8 mouse cellular contexts compared by ENCODE assay signal in genomic region chr4:150073102-150073473, GRCm38 (mm10). TPM values are rescaled to one million over a fixed set of nuclear protein-coding genes. Genes with fewer than 3 reads are reported as not detected.
A peak's percentile ranks its signal among the peaks of the same experiment; 100 is the strongest.
DNase-seq lines count a peak whose midpoint lies in the region; ATAC-seq and TF ChIP-seq lines count a peak whose summit lies in the region.

No protein-coding gene starts in this region.

- no peak overlapping the region for H3K4me3 ChIP-seq in forebrain, embryonic 14.5 days (ENCODE audit: low read depth, low read length)
- H3K4me3 ChIP-seq in forebrain, embryonic 13.5 days, result no peak overlapping the region
- H3K4me3 ChIP-seq in midbrain, embryonic 10.5 days, result no peak overlapping the region
- H3K4me3 ChIP-seq in midbrain, embryonic 16.5 days (ENCODE audit: low read depth, low read length), result no peak overlapping the region
- no peak overlapping the region for H3K4me3 ChIP-seq in bone marrow macrophage, adult 2 months (ENCODE audit: insufficient read depth, low read length)
- H3K4me3 ChIP-seq in hindbrain, postnatal 0 days (ENCODE audit: low read length), result no peak overlapping the region

- H3K27ac ChIP-seq in forebrain, embryonic 14.5 days (ENCODE audit: low read depth, low read length), result no peak overlapping the region
- H3K27ac ChIP-seq in forebrain, embryonic 13.5 days, result no peak overlapping the region
- H3K27ac ChIP-seq in midbrain, embryonic 10.5 days (replicated peaks), result no peak overlapping the region
- no peak overlapping the region for H3K27ac ChIP-seq in midbrain, embryonic 16.5 days (ENCODE audit: low read length)
- H3K27ac ChIP-seq in bone marrow macrophage, adult 2 months (ENCODE audit: insufficient read depth, low read depth, low read length), result no peak overlapping the region
- H3K27ac ChIP-seq in hindbrain, postnatal 0 days, result no peak overlapping the region

- H3K9ac ChIP-seq in forebrain, embryonic 14.5 days (ENCODE audit: low read length), result no peak overlapping the region
- no peak overlapping the region for H3K9ac ChIP-seq in forebrain, embryonic 13.5 days
- no peak overlapping the region for H3K9ac ChIP-seq in midbrain, embryonic 16.5 days (ENCODE audit: low read depth, low read length)
- H3K9ac ChIP-seq in hindbrain, postnatal 0 days (replicated peaks; ENCODE audit: low read length), result no peak overlapping the region

- DNase-seq in forebrain, embryonic 14.5 days (ENCODE audit: low spot score), result peak; percentile 60
- DNase-seq in midbrain, embryonic 10.5 days (ENCODE audit: low spot score), result peak; percentile 49
- peak; percentile 74 for DNase-seq in hindbrain, postnatal 0 days (ENCODE audit: low spot score)

- TF ChIP-seq CTCF in bone marrow macrophage, adult 2 months (IDR thresholded peaks at IDR 0.05; ENCODE audit: low read depth, low read length), result peak; percentile 82; the same call in 1 of the 2 replicates
- TF ChIP-seq CTCF in hindbrain, postnatal 0 days (IDR thresholded peaks at IDR 0.05; ENCODE audit: low read depth), result peak; percentile 83

- WGBS in forebrain, embryonic 14.5 days, result 19% methylated on average over 8 of the region's 8 CpGs
- WGBS in forebrain, embryonic 13.5 days, result 12% methylated on average over 6 of the region's 8 CpGs
- WGBS in midbrain, embryonic 10.5 days, result 12% methylated on average over 8 of the region's 8 CpGs
- WGBS in midbrain, embryonic 16.5 days, result 10% methylated on average over 8 of the region's 8 CpGs
- WGBS in hindbrain, postnatal 0 days, result 18% methylated on average over 8 of the region's 8 CpGs

- ATAC-seq in forebrain, embryonic 14.5 days, result no peak; the same call in 1 of the 2 replicates
- ATAC-seq in forebrain, embryonic 13.5 days, result no peak
- ATAC-seq in midbrain, embryonic 16.5 days, result no peak
- 0 out of 2 replicates have a peak, but pooled peaks have one; percentile 43 for ATAC-seq in hindbrain, postnatal 0 days
- ATAC-seq in monocyte, adult 5-6 weeks (replicated peaks; ENCODE audit: insufficient number of reproducible peaks, low FRiP score, low TSS enrichment, poor library complexity, severe bottlenecking), result peak; percentile 66
- no peak for ATAC-seq in frontal cortex, adult (ENCODE audit: low TSS enrichment)

- H3K9me3 ChIP-seq in forebrain, embryonic 14.5 days (replicated peaks; ENCODE audit: control insufficient read depth, low read length), result no peaks in the 10 kb centered on the region
- H3K9me3 ChIP-seq in forebrain, embryonic 13.5 days (replicated peaks), result no peaks in the 10 kb centered on the region
- H3K9me3 ChIP-seq in midbrain, embryonic 10.5 days (replicated peaks), result no peaks in the 10 kb centered on the region
- H3K9me3 ChIP-seq in midbrain, embryonic 16.5 days (replicated peaks; ENCODE audit: control insufficient read depth, low read length, poor library complexity, severe bottlenecking), result no peaks in the 10 kb centered on the region
- H3K9me3 ChIP-seq in hindbrain, postnatal 0 days (ENCODE audit: low read length), result no peaks in the 10 kb centered on the region

- no peak for TF ChIP-seq POLR2A in bone marrow macrophage, adult 2 months (IDR thresholded peaks at IDR 0.05; ENCODE audit: borderline replicate concordance, low read depth, low read length)

- H3K36me3 ChIP-seq in forebrain, embryonic 14.5 days (ENCODE audit: control insufficient read depth, insufficient read depth, low read length), result no peaks in the 10 kb centered on the region
- no peaks in the 10 kb centered on the region for H3K36me3 ChIP-seq in forebrain, embryonic 13.5 days (ENCODE audit: poor library complexity, severe bottlenecking)
- H3K36me3 ChIP-seq in midbrain, embryonic 10.5 days, result no peaks in the 10 kb centered on the region
- H3K36me3 ChIP-seq in midbrain, embryonic 16.5 days (ENCODE audit: control insufficient read depth, insufficient read depth, low read length), result no peaks in the 10 kb centered on the region
- H3K36me3 ChIP-seq in hindbrain, postnatal 0 days (ENCODE audit: insufficient read depth, low read length), result no peaks in the 10 kb centered on the region

- H3K27me3 ChIP-seq in forebrain, embryonic 14.5 days (replicated peaks; ENCODE audit: control insufficient read depth, insufficient read depth, low read length), result no peaks in the 10 kb centered on the region
- H3K27me3 ChIP-seq in forebrain, embryonic 13.5 days, result 0 out of 2 replicates have a peak, but pooled peaks cover 3% of the 10 kb centered on the region
- peaks cover 10% of the 10 kb centered on the region for H3K27me3 ChIP-seq in midbrain, embryonic 10.5 days (ENCODE audit: low read depth, poor library complexity, severe bottlenecking)
- H3K27me3 ChIP-seq in midbrain, embryonic 16.5 days (ENCODE audit: control insufficient read depth, insufficient read depth, low read depth, low read length), result no peaks in the 10 kb centered on the region
- no peaks in the 10 kb centered on the region for H3K27me3 ChIP-seq in hindbrain, postnatal 0 days (ENCODE audit: insufficient read depth, low read length)

- H3K4me2 ChIP-seq in forebrain, embryonic 14.5 days (ENCODE audit: low read length), result no peak overlapping the region
- no peak overlapping the region for H3K4me2 ChIP-seq in forebrain, embryonic 13.5 days
- H3K4me2 ChIP-seq in midbrain, embryonic 16.5 days (ENCODE audit: low read length), result no peak overlapping the region
- H3K4me2 ChIP-seq in hindbrain, postnatal 0 days (ENCODE audit: low read depth, low read length), result no peak overlapping the region

- H3K4me1 ChIP-seq in forebrain, embryonic 14.5 days (ENCODE audit: control insufficient read depth, insufficient read depth, low read length), result no peaks in the 10 kb centered on the region
- H3K4me1 ChIP-seq in forebrain, embryonic 13.5 days, result no peaks in the 10 kb centered on the region
- peaks cover 21% of the 10 kb centered on the region; the same call in 1 of the 2 replicates for H3K4me1 ChIP-seq in midbrain, embryonic 10.5 days
- no peaks in the 10 kb centered on the region for H3K4me1 ChIP-seq in midbrain, embryonic 16.5 days (ENCODE audit: control insufficient read depth, insufficient read depth, low read length)
- peaks cover 16% of the 10 kb centered on the region for H3K4me1 ChIP-seq in bone marrow macrophage, adult 2 months (ENCODE audit: control insufficient read depth, insufficient read depth, low read length)
- no peaks in the 10 kb centered on the region for H3K4me1 ChIP-seq in hindbrain, postnatal 0 days (ENCODE audit: insufficient read depth, low read length)

RNA-seq across cellular contexts. Expression of gene Gpr157, which starts 14.1 kb away (rescaled TPM):
- polyA plus RNA-seq in forebrain, embryonic 14.5 days (2014; fragmentation: Nextera tagmentation; extraction: Ambion mirVana), result 0.05 and 0.06 TPM in 2 replicates
- polyA plus RNA-seq in forebrain, embryonic 13.5 days (2015; fragmentation: Nextera tagmentation; extraction: Ambion mirVana), result 0.08 and 0.19 TPM in 2 replicates
- 0.60 and 0.62 TPM in 2 replicates for polyA plus RNA-seq in midbrain, embryonic 10.5 days (2016; fragmentation: Nextera tagmentation; extraction: Ambion mirVana)
- polyA plus RNA-seq in midbrain, embryonic 16.5 days (2015; fragmentation: Nextera tagmentation; extraction: Ambion mirVana), result 0.26 and 0.34 TPM in 2 replicates
- polyA plus RNA-seq in bone marrow macrophage, adult 2 months (2012; ENCODE audit: insufficient read depth, insufficient read length, missing spikeins), result 4.8 and 5.1 TPM in 2 replicates
- total RNA-seq in hindbrain, postnatal 0 days (2014; rRNA removed), result 4.9 and 5.4 TPM in 2 replicates
- polyA plus RNA-seq in hindbrain, postnatal 0 days (2015; fragmentation: Nextera tagmentation; extraction: Ambion mirVana), result 0.52 and 0.74 TPM in 2 replicates
- 0.19 to 0.39 TPM (median 0.32 TPM) in 3 replicates for total RNA-seq in monocyte, adult 5-6 weeks (2017)

RNA-seq across cellular contexts. Expression of gene Slc2a5, which starts 46.0 kb away (rescaled TPM):
- 2.3 and 3.2 TPM in 2 replicates for polyA plus RNA-seq in forebrain, embryonic 14.5 days (2014; fragmentation: Nextera tagmentation; extraction: Ambion mirVana)
- polyA plus RNA-seq in forebrain, embryonic 13.5 days (2015; fragmentation: Nextera tagmentation; extraction: Ambion mirVana), result 1.7 and 1.9 TPM in 2 replicates
- polyA plus RNA-seq in midbrain, embryonic 10.5 days (2016; fragmentation: Nextera tagmentation; extraction: Ambion mirVana), result 1.3 and 1.8 TPM in 2 replicates
- 2.1 and 2.9 TPM in 2 replicates for polyA plus RNA-seq in midbrain, embryonic 16.5 days (2015; fragmentation: Nextera tagmentation; extraction: Ambion mirVana)
- 0.43 TPM in 1 of 2 replicates, not detected in the other for polyA plus RNA-seq in bone marrow macrophage, adult 2 months (2012; ENCODE audit: insufficient read depth, insufficient read length, missing spikeins)
- 1.5 and 2.9 TPM in 2 replicates for total RNA-seq in hindbrain, postnatal 0 days (2014; rRNA removed)
- polyA plus RNA-seq in hindbrain, postnatal 0 days (2015; fragmentation: Nextera tagmentation; extraction: Ambion mirVana), result 2.7 and 3.0 TPM in 2 replicates
- total RNA-seq in monocyte, adult 5-6 weeks (2017), result 0.10 TPM in 1 of 3 replicates, not detected in the others

Comparison
In these comparisons a context has a peak if more than half of its experiments do, and no peak if none do; other contexts are left out.
1. ATAC-seq: peak in hindbrain, postnatal 0 days (single experiment) and monocyte, adult 5-6 weeks (single experiment); none in forebrain, embryonic 14.5 days (single experiment), forebrain, embryonic 13.5 days (single experiment), midbrain, embryonic 16.5 days (single experiment) and frontal cortex, adult (single experiment).
2. Peak in every context shown above with its lines, with median percentiles within 50 percentile points of each other: DNase-seq.